Mouse (Mus musculus) frontal cortex, postnatal 14 days (tissue): ENCODE data around the gene Dlgap1.

Experiments used
- DNase-seq, 2 experiments: peaks; one replicate each; pipeline ENCODE4 v3.0.0; 2022; ENCODE audit warnings: low spot score in 2 of 2

The Dlgap1 gene

GRCm38 (mm10) chr17:70755039-70755668 lies 786.3 kb downstream of the Dlgap1 start:
- DNase-seq = peak; percentile 63 to 86

DNA sequence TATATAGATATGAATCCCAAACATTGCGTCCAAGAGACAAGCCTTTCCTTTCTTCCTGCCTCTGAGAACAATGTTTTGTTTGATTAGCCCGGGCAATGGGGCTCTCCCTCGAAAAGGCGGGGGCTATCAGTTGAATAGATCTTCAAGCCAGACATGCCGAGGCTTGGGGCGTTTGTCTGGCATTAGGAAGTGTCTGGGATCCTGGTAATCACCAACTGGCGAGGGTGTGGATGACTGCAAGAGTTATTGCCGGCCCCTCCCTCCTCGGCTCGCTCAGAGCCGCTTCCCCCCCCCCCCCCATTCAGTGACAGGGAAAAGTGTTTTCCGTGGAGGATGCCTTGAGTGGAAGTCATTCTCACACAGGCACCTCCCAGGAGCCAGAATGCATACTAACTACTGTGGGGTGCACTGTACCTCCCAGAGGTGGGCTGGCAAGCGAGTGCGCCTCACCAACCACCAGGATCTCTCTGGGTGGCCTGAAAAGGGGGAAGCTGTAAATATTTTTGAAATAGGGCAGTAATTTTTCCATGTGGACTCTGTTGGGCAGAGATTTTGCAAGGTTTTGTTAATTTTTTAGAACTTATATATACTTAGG lies 786.9 kb downstream of the Dlgap1 start:
- no peak for DNase-seq

- DNase-seq = no peak
Measured at GRCm38 (mm10) chr17:70762001-70762400, 793.1 kb downstream of the Dlgap1 start.

- no peak for DNase-seq
Measured at GRCm38 (mm10) chr17:70762634-70763033, 793.8 kb downstream of the Dlgap1 start.

DNA sequence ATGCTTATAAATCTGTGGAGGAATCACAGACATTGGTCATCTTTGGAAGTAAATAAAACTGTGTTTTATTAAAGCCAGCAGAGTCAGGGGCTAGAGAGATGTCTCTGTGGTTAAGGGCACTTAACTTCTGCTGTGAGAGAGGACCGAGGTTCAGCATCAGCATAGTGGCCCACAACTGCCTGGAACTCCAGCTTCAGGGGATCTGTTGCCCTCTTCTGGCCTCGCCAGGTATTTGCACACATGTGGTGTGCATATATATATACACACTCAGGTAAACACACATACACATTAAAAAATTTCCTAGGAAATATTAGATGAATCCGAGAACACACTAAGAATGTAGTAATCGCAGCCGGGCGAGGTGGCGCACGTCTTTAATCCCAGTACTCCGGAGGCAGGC lies 796.5 kb downstream of the Dlgap1 start:
- DNase-seq = no peak

GRCm38 (mm10) chr17:70765976-70766375 lies 797.1 kb downstream of the Dlgap1 start:
- no peak for DNase-seq

DNA sequence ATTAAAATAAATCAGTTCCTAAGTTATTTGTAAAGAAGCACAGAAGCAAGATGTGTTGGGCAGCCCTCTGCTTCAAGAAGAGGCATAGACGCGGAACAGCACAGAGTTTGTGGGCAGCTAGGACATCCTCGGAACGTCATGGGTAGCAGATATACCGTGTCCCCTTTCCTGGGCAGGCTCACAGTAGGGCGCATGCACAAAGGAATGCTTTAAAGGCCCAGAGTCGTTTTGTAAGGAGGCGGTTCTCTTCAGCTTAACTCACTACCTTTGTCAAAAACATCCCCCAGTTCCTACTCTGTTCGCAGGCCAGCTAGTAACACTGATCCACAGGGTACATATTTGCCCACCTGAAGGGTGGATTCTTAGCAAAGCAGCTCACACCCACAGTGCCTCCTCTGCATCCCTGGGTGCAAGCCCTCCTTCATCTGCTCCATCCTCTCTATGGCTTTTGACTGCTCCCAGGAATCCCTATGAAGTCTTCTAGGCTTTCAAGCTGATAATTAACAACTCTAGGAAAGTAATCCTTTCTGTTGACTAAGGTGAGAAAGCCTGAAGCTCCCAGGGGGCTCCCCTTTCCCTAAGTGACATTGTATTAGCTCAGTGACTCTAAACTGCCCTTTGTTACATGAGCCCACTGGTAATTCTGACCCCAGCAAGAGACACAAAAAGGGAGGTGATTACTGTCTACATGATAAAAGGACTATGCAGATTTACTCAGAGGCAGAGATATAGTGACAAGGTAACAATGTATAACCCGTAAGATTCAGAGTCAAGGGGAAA lies 803.4 kb downstream of the Dlgap1 start:
- DNase-seq = no peak

GRCm38 (mm10) chr17:70779770-70780169 lies 810.9 kb downstream of the Dlgap1 start:
- DNase-seq = no peak

DNA sequence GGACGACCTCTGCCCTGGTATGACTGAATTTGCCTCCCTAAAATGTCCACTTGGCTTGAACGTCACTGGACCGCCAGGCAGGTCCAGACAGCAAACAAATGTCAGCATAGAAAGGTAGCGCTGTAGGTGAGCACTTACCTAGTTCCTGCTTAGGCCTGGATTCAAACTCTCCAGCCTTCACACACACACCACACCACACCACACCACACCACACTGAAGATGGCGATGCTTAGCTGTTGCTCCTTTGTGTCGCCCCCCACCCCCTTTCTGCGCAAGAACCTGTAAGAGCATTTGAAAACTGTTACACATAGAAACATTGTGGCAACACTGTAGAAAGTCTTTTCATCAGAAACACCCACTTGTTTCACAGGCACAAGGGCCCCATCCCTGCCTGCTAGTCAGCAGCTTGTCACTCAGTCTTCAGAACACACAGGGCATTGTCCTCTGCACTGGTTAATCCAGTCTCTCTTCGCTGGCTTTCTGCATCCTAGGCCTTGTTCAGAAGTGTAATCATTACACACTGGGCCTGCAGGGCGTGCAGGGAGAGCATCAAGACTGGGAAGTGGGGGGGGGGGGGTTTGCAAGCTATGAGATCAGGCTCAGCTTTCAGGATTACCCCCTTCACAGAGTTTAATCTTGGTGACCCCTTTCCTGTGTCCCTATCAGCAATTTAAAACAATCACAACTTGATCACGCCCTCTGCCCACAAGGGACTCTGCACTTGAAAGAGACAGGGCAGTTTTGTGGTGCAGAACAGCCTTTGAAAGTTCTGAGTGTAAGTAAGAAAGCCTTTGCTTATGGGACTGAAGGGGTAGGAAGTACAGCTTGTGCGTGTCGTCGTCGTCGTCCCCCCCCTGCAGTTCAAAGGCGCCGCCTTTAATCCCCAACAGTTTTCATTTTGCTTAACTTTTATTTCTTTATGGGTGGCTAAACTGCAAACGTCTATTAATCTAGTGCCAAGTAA lies 812.1 kb downstream of the Dlgap1 start:
- DNase-seq = no peak

DNA sequence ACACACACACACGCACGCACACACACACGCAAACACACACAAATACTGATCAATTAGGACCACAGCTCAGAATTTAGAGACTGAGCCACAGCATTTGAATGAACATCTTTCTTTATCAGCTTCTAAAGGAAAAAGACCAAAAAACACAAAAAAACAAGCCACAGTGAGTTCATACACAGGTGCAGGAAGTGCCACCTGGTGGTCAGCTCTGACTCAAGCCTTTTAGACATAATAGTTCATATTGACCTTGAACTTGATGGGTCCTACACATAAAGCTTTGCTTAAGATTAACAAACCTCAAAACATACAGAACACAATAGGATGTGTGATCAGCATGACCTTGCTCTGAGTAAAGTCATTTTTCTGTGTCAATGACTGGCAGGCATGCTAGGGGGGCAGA lies 814.4 kb downstream of the Dlgap1 start:
- no peak for DNase-seq

DNA sequence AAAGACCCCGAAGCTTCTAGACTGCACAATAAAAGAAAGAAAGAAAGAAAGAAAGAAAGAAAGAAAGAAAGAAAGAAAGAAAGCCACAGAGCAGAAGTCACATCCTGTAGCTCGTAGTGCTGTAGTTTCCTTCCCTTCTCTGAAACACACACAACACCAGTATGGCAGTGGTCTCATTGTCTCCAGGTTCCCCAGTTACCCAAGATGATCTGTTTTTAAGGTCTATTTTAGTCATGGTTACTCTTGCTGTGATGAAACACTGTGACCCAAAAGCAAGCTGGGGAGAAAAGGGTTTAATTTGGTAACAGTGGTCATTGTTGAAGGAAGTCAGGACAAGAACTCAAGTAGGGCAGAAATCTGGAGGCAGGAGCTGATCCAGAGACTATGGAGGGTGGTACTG lies 818.5 kb downstream of the Dlgap1 start:
- DNase-seq = no peak

DNA sequence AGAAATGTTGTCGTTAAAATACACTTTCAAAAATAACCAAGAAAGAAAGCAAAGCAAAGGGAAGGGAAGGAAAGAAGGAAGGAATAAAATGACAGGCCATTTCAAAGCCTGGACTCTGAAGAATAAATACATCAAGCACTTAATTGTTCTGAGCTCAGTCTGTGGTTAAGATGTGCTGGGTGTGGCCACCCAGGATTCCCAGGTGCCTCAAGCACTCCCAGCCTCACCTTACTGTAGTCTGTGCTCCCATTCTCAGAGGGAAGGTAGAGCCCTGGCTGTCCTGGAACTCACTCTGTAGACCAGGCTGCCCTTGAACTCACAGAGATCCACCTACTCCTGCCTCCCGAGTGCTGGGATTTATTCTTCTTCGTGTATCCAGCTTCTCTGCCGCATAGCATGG lies 821.9 kb downstream of the Dlgap1 start:
- no peak for DNase-seq

- no peak for DNase-seq
Measured at GRCm38 (mm10) chr17:70791596-70792275, 822.9 kb downstream of the Dlgap1 start.

GRCm38 (mm10) chr17:70794291-70794690 lies 825.4 kb downstream of the Dlgap1 start:
- DNase-seq = peak; percentile 16 to 31

DNA sequence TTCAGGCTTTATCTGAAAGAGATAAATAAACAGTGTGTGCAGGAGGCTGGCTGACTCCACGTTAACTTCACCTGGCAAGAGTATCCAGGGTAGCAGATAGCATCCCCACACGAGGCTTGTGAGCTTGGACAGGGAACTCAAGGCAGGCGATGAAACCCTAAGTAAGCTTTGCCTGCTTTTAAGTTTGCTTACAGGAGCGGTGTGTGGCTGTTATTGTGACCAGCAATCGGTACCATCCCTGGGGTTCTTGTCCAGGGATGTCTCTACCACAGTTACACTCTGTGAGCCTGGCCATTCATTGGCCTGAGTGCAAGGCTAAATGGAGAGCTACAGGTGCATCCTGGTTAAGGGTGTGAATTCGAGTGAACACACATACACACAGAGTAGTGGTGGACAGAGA lies 825.8 kb downstream of the Dlgap1 start:
- DNase-seq = no peak

GRCm38 (mm10) chr17:70795196-70795595 lies 826.3 kb downstream of the Dlgap1 start:
- DNase-seq = no peak

- no peak for DNase-seq
Measured at GRCm38 (mm10) chr17:70796940-70797772, 828.3 kb downstream of the Dlgap1 start.

GRCm38 (mm10) chr17:70797773-70798045 lies 828.8 kb downstream of the Dlgap1 start:
- DNase-seq = no peak

DNA sequence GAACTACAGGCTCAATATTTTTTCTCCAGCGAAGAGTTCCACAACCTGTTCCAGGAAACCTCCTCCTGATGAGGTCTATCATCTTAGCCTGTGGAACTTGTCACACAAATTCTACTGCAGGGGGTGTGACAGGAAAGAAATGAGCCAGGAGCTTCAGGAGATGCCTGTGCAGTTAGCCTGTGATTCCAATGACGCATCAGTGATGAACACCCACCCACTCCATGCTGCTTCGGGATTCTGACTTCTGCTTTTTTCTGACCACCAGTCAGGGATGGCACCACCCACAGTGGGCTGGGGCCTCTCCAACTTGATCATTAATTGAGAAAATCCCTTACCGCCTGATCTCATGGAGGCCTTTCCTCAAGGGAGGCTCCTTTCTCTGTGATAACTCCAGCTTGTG lies 830.4 kb downstream of the Dlgap1 start:
- no peak for DNase-seq

GRCm38 (mm10) chr17:70802022-70802421 lies 833.1 kb downstream of the Dlgap1 start:
- no peak for DNase-seq

DNA sequence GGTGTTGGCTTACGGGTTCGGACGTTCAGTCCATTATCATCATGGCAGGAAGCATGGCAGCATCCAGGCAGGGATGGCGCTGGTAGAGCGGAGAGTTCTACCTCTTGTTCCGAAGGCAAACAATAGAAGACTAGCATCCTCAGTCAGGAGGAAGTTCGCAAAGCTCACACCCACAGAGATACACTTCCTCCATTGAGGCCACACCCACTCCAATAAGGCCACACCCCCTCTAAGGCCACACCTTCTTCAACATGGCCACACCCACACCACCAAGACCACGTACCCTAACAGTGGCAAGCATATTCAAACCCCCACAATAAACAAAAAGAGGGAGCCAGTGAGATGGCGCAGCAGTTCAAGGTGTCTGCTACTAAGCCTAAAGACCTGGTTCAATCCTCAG lies 837.0 kb downstream of the Dlgap1 start:
- DNase-seq = no peak
